Mouse (Mus musculus) left cerebral cortex, postnatal 10 days (tissue): Measurements from ENCODE around the gene Tpx2. TPM values are rescaled to one million over a fixed set of nuclear protein-coding genes. Genes with fewer than 3 reads are reported as not detected.

ENCODE experiments used
- DNase-seq, 2 experiments: peaks; one replicate each; pipeline ENCODE4 v3.0.0; 2021 to 2022; ENCODE audit warnings: low spot score in 2 of 2, mixed read lengths in 1 of 2; ENCODE audit errors: extremely low spot score in 1 of 2
- intact Hi-C: fragments of 180-260 bp; cut with DNase I; formaldehyde crosslinking; loops from one replicate; pipeline ENCODE4 v1.15.1; 2025
- total RNA-seq, 2 experiments: library from RNA; stranded (reverse); gene quantifications; 2 replicates each; pipeline ENCODE4 v1.2.3; 2021

Tpx2 gene
- total RNA-seq, 2 experiments from 2014 or later = 4.3 to 5.0 TPM

DNA sequence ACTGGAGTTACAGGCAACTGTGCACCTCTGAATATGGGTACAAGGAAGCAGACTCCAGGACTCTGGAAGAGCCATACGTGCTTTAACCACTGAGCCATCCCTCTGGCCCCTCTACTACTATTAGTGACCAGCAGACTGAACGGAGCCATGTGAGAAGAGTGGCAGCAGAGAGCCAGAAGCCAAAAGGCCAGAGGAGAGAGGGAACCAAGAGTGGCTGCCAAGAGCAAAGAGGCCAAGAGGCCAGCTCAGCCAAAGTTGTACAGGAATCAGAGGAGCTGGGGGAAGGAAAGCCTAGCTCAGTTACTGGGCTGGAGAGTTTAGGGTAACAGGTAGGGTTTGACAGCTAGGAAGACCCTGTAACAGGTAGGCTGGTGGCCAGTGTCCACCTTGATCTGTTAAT lies 8.5 kb upstream of the Tpx2 start:
- no peak for DNase-seq
- intact Hi-C loops = loop anchor here (10.0 kb wide), 1 partner anchor 224 kb away; no protein-coding TSS in a partner anchor

DNA sequence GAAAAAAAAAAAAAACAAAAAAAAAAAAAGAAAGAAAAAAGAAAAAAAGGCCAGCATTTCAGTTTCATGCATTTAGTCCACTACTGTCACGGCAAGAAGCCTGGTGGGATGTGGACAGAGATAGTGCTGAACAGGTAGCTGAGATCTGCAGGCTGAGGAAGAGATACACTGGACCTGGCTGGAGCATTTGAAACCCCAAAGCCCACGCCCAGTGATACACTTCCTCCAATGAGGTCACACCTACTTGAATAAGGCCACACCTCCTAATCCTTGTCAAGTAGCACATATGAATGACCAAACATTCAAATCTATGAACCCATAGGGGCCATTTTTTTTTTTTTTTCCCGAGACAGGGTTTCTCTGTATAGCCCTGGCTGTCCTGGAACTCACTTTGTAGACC lies 5.0 kb upstream of the Tpx2 start:
- DNase-seq = no peak
- intact Hi-C loops = no loop called here

GRCm38 (mm10) chr2:152847057-152847814 lies 528 bp upstream of the Tpx2 start:
- DNase-seq = no peak
- intact Hi-C loops = no loop called here

- DNase-seq = no peak
- intact Hi-C loops = no loop called here
Observed at GRCm38 (mm10) chr2:152848466-152848865, 702 bp downstream of the Tpx2 start.

GRCm38 (mm10) chr2:152859501-152859900 lies 11.7 kb downstream of the Tpx2 start:
- no peak for DNase-seq
- intact Hi-C loops = no loop called here

DNA sequence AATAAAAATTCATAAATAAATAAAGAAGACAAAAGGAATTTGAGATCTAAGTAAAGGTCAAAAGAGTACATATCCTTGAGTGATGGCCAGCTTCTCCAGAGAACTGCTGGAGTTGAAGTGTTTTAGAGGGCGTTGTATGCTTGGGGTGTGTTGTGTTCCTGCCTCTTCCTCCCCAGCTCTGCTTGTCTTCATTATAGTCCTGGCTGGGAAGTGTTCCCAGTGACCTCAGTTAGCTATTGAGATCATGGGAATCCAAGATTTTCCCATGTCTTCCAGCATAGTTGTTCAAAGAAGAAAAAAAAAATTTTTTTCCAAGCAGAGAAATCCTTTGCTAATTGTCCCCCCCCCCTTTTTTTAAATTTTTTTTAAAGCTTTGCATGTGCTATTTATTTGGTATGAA lies 14.1 kb downstream of the Tpx2 start:
- no peak for DNase-seq
- intact Hi-C loops = no loop called here

DNA sequence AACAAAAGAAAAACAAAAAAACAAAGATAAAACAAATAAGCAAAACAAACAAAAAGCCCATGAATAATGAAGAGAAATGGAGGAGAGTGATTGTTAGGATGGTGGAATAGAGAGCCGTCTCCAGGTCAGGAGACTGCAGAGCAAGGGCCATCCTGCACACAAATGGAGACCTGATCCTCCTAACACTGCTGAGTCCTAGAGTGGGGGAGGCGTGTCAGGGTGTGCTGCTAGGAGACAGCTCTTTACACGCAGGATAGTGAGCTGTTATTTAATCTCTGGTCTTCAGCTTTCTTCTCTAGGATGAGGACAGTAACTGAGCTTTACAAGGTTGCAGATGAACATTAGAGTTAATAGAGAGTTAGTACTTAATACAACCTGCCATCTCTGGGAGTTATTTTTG lies 14.9 kb downstream of the Tpx2 start:
- intact Hi-C loops = no loop called here

GRCm38 (mm10) chr2:152863346-152863745 lies 15.6 kb downstream of the Tpx2 start:
- no peak for DNase-seq
- intact Hi-C loops = no loop called here

More for the DNA sequence above, 14.9 kb downstream of the Tpx2 start:
- DNase-seq = no peak

GRCm38 (mm10) chr2:152878239-152878638 lies 30.5 kb downstream of the Tpx2 start:
- intact Hi-C loops = no loop called here

GRCm38 (mm10) chr2:152880898-152881297 lies 33.1 kb downstream of the Tpx2 start:
- intact Hi-C loops = no loop called here

More at GRCm38 (mm10) chr2:152878239-152878638, 30.5 kb downstream of the Tpx2 start:
- no peak for DNase-seq

GRCm38 (mm10) chr2:152884101-152884645 lies 36.4 kb downstream of the Tpx2 start:
- intact Hi-C loops = no loop called here
- no peak for DNase-seq

More at GRCm38 (mm10) chr2:152880898-152881297, 33.1 kb downstream of the Tpx2 start:
- DNase-seq = no peak

DNA sequence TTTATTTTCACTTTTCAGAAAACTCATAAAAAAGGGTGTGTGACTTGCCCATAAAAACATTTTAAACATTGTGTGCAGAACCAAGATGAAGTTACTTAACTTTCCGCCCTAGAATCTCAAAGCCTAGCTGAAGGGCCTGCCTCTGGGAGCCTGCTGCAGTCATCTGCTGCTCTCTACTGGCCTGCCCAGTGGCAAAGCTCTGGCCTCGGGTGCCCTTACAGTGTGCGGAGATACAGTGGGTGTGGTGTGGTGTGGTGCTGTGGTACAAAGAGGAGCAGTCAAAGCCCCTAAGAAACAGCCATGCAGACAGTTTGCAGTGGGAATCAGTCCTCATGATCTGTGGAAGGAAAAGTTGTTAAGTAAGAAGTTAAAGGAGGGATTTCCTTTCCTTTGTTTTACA lies 39.5 kb downstream of the Tpx2 start:
- DNase-seq = no peak
- intact Hi-C loops = no loop called here

DNA sequence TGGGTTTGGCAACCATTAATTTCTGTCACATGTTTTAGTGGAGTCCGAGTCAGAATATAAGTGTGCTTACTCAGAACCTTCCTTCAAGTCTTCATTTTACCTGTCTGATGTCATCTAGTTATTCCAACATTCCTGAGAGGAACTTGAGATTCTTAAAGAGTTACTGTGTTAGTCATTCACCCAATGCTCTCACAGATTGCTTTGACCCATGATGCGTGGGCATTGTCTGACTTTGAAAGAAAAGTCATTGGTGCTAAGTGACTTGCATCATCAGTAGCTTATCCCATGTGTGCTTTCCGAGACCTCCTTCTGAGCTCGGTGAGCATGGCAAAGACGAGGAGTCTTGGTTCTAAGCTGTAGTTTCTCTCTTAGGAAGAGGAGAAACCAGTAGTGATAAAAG lies 41.0 kb downstream of the Tpx2 start:
- no peak for DNase-seq
- intact Hi-C loops = no loop called here

- no peak for DNase-seq
- intact Hi-C loops = no loop called here
Observed at GRCm38 (mm10) chr2:152895834-152896233, 48.1 kb downstream of the Tpx2 start.

DNA sequence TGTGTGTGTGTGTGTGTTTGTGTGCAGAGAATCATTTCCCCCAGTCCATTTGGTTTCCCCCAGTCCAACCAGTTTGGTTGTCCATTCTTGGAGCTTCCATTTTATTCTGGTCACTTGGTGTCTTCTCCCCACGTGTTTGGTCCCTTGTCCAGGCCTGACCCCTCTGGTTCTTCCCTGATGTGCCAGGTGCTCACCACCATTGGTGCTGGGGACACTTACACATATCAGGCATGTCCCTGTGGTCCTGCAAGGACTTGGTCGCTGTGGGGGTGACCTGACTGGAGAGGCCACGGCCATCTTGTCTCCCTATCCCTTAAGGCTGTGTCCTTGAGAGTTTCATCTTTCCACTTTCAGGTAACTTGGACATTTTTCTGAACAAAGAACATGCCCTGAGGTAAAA lies 49.2 kb downstream of the Tpx2 start:
- DNase-seq = no peak
- intact Hi-C loops = no loop called here

- DNase-seq = no peak
- intact Hi-C loops = no loop called here
Observed at GRCm38 (mm10) chr2:152899011-152899410, 51.2 kb downstream of the Tpx2 start.

DNA sequence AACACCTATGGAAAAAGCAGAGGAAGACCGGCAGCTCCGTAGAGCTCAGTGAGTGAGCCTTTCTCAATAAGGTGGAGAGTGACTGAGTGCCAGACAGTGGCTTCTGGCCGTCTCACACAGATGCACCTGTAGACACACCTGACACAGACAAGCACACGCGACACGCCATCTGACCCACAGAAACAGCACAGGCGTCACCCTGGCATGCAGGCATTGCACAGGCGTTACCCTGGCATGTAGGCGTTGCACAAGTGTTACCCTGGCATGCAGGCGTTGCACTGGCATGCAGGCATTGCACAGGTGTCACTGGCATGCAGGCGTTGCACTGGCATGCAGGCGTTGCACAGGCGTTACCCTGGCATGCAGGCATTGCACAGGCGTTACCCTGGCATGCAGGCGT lies 53.5 kb downstream of the Tpx2 start:
- no peak for DNase-seq
- intact Hi-C loops = no loop called here

GRCm38 (mm10) chr2:152902658-152903057 lies 54.9 kb downstream of the Tpx2 start:
- intact Hi-C loops = no loop called here
- DNase-seq = no peak

- intact Hi-C loops = no loop called here
- no peak for DNase-seq
Observed at GRCm38 (mm10) chr2:152903586-152903985, 55.8 kb downstream of the Tpx2 start.

- DNase-seq = no peak
- intact Hi-C loops = no loop called here
Observed at GRCm38 (mm10) chr2:152904127-152904643, 56.4 kb downstream of the Tpx2 start.
